Mouse (Mus musculus) E14TG2a.4 (cell line): Measurements from ENCODE around the gene Actr1a.

Experiments used
- H3K27me3 ChIP-seq: 2 replicates; pipeline ENCODE4 v1.6.1; 2014; ENCODE audit warnings: low read length, control low read depth; ENCODE audit not compliant: insufficient read depth
- H3K36me3 ChIP-seq: 2 replicates; pipeline ENCODE4 v1.6.1; 2014; ENCODE audit warnings: low read length, control low read depth; ENCODE audit not compliant: insufficient read depth
- H3K4me1 ChIP-seq: replicated peaks from 2 replicates; pipeline ENCODE4 v1.6.1; 2014; ENCODE audit warnings: low read depth, low read length, control low read depth
- H3K4me3 ChIP-seq: replicated peaks from 2 replicates; pipeline ENCODE4 v1.5.1; 2014; ENCODE audit warnings: mild to moderate bottlenecking, low read length
- H3K9me3 ChIP-seq: 2 replicates; pipeline ENCODE4 v1.6.1; 2014; ENCODE audit warnings: low read length, control low read depth
- CTCF ChIP-seq: conservative IDR thresholded peaks from 2 replicates; pipeline ENCODE4 v1.5.1; 2014; ENCODE audit warnings: low read length
- NANOG ChIP-seq: IDR thresholded peaks from 2 replicates; pipeline ENCODE4 v1.6.1; 2014; ENCODE audit warnings: borderline replicate concordance, low read length, mixed read lengths
- POU5F1 ChIP-seq: IDR thresholded peaks from 2 replicates; pipeline ENCODE4 v1.6.1; 2014; ENCODE audit warnings: low read length, borderline replicate concordance

Gene Actr1a

DNA sequence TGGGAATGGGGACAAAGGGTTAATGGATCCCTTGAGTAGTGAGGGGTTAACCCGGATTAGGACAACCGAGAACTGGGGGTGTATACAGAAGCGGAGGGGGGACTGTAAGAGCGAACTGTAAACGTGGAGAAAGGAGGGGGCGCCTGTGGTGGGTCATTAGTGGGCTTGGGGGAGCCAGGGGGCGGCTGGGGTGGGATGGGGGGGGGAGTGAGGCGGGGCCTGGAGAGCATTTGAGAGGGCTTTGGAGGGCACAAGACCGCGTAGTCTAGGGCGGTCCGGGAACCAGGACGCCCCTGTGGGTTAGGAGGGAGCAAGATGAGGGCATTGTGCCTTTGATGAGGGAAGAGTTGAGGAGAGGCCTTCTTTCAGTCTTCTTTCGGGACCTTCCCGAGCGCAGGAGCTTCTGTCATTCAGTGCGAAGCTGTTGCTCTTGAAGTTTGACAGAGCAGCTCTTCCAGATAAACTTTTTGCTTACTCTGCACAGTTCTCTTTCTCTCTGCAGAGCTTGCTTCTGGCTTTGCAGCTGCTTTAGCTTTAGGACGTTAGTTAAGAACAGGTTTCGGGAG, 2.0 kb upstream of the Actr1a start:
- no peaks in the 10 kb centered on the region for H3K9me3 ChIP-seq
- TF ChIP-seq NANOG (no peak), POU5F1 (no peak), CTCF (no peak)
- H3K27me3 ChIP-seq = peaks cover 20% of the 10 kb centered on the region
- peaks cover 42% of the 10 kb centered on the region for H3K4me1 ChIP-seq
- peaks cover 12% of the 10 kb centered on the region for H3K36me3 ChIP-seq
- H3K4me3 ChIP-seq = peak overlapping the region; percentile 96

- H3K4me1 ChIP-seq = peaks cover 45% of the 10 kb centered on the region
- peaks cover 20% of the 10 kb centered on the region for H3K27me3 ChIP-seq
- H3K9me3 ChIP-seq = no peaks in the 10 kb centered on the region
- H3K4me3 ChIP-seq = peak within 1 kb of the TSS; percentile 97
- H3K36me3 ChIP-seq = peaks cover 11% of the 10 kb centered on the region
- TF ChIP-seq POU5F1 = no peak
- peak; percentile 55 for TF ChIP-seq CTCF
- TF ChIP-seq NANOG = no peak
Observed at GRCm38 (mm10) chr19:46396686-46397435, 1.3 kb upstream of the Actr1a start, which contains the start of gene Sufu. Sufu (plus strand) TSS chr19:46396896.

GRCm38 (mm10) chr19:46396109-46396508, 561 bp upstream of the Actr1a start:
- peaks cover 7% of the 10 kb centered on the region for H3K36me3 ChIP-seq
- no peaks in the 10 kb centered on the region for H3K9me3 ChIP-seq
- H3K4me1 ChIP-seq = peaks cover 48% of the 10 kb centered on the region
- peak overlapping the region; percentile 97 for H3K4me3 ChIP-seq
- TF ChIP-seq POU5F1 = no peak
- no peak for TF ChIP-seq NANOG
- H3K27me3 ChIP-seq = peaks cover 20% of the 10 kb centered on the region

DNA sequence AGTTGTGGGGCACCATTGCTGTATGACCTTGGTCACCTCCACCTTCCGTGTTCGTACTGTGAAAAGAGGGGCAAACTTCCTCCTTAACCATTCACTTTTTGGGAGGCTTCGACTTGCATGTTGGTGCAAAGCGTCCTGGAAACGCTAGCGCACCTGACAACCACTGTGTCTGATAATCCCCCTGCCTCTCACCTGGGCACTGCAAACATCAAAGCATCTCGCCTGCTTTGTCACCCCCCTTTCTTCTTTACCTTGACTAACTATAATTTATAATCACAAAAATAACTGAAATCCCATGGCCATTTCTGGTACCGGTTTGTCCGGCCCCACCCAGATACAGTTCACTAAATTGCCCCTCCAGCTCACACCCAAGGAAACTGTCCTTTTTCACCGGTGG, 838 bp downstream of the Actr1a start:
- Histone ChIP-seq H3K4me3 (peak overlapping the region; percentile 97), H3K9me3 (no peaks in the 10 kb centered on the region), H3K36me3 (no peaks in the 10 kb centered on the region; the same call in 1 of the 2 replicates), H3K4me1 (peaks cover 49% of the 10 kb centered on the region), H3K27me3 (peaks cover 20% of the 10 kb centered on the region)
- TF ChIP-seq NANOG (no peak), CTCF (no peak), POU5F1 (no peak)

- Histone ChIP-seq H3K36me3 (peaks cover 14% of the 10 kb centered on the region), H3K4me1 (peaks cover 36% of the 10 kb centered on the region), H3K27me3 (no peaks in the 10 kb centered on the region), H3K9me3 (no peaks in the 10 kb centered on the region), H3K4me3 (no peak overlapping the region)
- TF ChIP-seq CTCF (peak; percentile 80), POU5F1 (no peak)
Observed at GRCm38 (mm10) chr19:46392018-46392417, 3.5 kb downstream of the Actr1a start.

GRCm38 (mm10) chr19:46389872-46390271, 5.7 kb downstream of the Actr1a start:
- Histone ChIP-seq H3K9me3 (no peaks in the 10 kb centered on the region), H3K4me3 (no peak overlapping the region), H3K4me1 (peaks cover 28% of the 10 kb centered on the region), H3K27me3 (no peaks in the 10 kb centered on the region), H3K36me3 (peaks cover 19% of the 10 kb centered on the region)
- no peak for TF ChIP-seq NANOG
- TF ChIP-seq POU5F1 = no peak
- TF ChIP-seq CTCF = peak; percentile 51

- Histone ChIP-seq H3K9me3 (no peaks in the 10 kb centered on the region), H3K4me3 (no peak overlapping the region), H3K27me3 (no peaks in the 10 kb centered on the region), H3K4me1 (peaks cover 10% of the 10 kb centered on the region), H3K36me3 (peaks cover 80% of the 10 kb centered on the region)
- TF ChIP-seq POU5F1 = no peak
- TF ChIP-seq CTCF = no peak
- no peak for TF ChIP-seq NANOG
Observed at GRCm38 (mm10) chr19:46382275-46382674, 13.3 kb downstream of the Actr1a start.

DNA sequence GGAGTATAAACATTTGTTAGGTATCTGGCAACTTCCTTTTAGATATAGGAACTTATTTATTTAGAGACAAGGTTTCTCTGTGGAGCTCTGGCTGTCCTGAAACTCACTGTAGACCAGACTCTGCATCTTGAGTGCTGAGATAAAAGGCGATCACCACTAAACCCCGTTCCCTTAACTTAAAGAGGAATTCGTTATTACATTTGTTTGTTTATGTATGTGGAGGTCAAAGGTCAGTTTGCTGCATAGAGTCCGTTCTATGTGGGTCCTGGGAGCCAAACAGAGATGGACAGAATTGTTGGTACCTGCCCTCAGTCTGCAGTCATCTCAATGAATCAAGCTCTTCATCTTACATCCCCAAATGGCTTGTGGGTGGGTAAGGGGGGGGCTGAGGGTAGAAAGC, 19.7 kb downstream of the Actr1a start:
- no peak overlapping the region for H3K4me3 ChIP-seq
- H3K9me3 ChIP-seq = no peaks in the 10 kb centered on the region
- no peaks in the 10 kb centered on the region for H3K27me3 ChIP-seq
- peaks cover 73% of the 10 kb centered on the region for H3K36me3 ChIP-seq
- no peak for TF ChIP-seq NANOG
- TF ChIP-seq POU5F1 = no peak
- TF ChIP-seq CTCF = no peak
- H3K4me1 ChIP-seq = peaks cover 23% of the 10 kb centered on the region
